Mouse (Mus musculus) adrenal gland, postnatal 10 days (tissue): ENCODE results near the gene Htr6. TPM values are rescaled to one million over a fixed set of nuclear protein-coding genes. Genes with fewer than 3 reads are reported as not detected.

Experiments
- DNase-seq: peaks from one replicate; pipeline ENCODE4 v3.0.0; 2021; ENCODE audit warnings: mixed read lengths
- total RNA-seq, 2 experiments: library from RNA; stranded (reverse); gene quantifications; 2 replicates each; pipeline ENCODE4 v1.2.3; 2021

Htr6 gene
- total RNA-seq, 2 experiments from 2014 or later, result 0.45 TPM; not detected in 1

- DNase-seq, result no peak
These were observed 13.8 kb upstream of the Htr6 start for GRCm38 (mm10) chr4:139088982-139089671.

DNA sequence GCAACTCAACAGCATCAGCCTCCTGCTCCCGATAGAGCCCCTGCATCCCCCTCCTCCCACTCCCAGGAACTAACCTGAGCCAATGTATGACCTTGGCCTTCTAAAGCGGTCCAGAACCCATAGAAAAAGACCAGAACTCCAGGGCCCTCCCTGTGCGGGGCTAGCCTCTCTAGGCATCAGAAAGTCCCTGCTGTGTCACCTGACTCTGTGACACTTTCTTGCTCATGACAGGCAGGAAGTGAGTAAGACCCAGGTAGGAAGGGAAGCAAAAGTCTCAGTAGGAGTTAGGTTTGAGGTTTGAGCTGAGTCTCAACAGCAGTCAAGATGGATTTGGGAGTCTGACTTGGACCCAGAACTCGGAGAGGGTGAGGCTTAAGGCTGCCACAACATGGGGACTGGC is 11.6 kb upstream of the Htr6 start:
- no peak for DNase-seq

- peak; percentile 89 for DNase-seq
These were observed 10.7 kb upstream of the Htr6 start for GRCm38 (mm10) chr4:139086037-139086436.

DNA sequence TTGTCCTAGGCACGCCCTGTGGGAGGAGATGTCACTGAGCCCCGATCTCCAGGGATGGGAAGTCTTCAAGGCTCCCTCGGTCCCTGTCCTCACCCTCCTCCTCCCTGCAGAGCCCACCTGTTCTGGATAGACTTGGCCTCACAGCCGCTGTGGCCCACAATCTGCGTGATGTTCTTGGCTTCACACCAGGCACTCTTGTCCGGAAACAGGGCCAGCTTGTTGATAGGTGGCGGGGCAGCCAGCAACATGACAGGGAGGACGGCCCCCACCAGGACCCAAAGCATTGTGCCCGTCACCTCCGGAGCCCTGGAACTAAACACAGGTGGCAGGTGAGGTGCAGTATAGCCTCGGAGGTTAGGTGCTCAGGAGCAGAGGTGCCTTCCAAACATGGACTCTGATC is 10.0 kb upstream of the Htr6 start:
- no peak for DNase-seq

DNA sequence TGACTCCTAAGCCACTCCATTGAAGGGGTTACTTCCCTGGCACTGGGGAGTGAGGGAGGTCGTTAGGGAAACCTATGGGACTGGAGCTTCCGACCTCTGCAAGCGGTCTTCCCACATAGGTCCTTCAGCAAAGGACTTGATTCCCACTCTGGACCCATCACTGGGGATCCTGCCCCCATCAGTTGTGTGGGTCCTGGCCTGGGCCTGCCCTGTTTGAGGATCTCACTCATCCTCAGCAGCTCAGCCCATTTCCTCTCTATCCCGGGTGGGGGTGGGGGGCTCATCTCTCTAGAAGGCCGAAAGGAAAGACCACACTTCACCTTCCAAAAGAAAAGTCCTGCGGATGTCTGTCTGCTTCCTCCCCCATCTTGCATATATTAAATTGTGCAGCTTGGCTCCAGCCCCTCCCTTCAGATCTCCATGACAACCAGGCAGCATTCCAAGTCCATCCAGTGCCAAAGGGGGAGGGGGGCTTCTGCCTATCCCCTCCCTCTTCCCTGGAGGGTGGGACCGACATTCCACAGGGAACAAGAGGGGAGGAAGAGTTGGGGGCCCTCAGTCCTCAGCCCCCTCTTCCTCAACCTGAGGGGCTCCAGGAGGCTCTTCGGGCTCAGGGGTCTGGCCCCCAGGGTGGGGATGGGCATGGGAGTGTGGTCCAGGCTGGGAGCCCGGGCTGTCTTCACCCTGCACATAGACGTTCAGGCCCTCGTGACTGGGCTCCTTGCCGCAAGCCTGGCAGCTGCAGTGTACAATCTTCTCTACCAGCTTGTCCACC is 7.6 kb upstream of the Htr6 start:
- no peak for DNase-seq

- no peak for DNase-seq
These were observed 6.0 kb upstream of the Htr6 start for GRCm38 (mm10) chr4:139081270-139081931.

DNA sequence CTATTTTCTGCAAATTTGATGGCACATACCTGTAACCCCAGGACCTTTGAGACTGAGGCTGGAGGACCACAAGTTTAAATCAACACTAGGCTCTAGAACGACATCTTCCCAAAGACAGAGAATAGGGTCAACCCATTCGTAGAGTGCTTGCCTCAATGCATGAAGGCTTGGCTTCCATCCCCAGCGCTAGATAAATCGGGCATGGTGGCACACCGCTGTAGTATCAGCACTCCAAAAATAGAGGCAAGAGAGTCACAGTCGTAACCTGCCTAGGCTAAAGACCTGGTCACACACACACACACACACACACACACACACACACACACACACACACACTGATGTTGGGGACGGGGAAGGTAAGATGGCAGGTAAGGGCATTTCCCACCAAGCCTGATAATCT is 4.9 kb upstream of the Htr6 start:
- DNase-seq, result no peak

GRCm38 (mm10) chr4:139079439-139079838 is 4.1 kb upstream of the Htr6 start:
- DNase-seq, result no peak

- DNase-seq, result no peak
These were observed 3.4 kb upstream of the Htr6 start for GRCm38 (mm10) chr4:139078726-139079125.

DNA sequence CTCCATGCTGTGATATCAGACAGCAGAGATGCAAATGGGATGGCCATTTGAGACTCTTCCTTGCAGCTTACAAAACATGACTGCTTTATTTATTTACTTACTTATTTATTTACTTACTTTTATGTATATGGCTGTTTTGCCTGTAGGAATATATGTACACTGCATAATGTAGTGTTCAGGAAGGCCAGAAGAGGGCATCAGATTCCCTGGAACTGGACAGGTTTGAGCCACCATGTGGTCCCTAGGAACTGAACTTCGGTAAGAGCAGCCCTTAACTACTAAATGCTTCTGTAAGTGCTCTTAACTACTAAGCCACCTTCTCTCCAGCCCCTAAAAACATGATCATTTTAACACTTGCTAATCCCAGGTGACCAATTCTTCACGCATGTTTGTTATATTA is 2.9 kb upstream of the Htr6 start:
- DNase-seq, result no peak

DNA sequence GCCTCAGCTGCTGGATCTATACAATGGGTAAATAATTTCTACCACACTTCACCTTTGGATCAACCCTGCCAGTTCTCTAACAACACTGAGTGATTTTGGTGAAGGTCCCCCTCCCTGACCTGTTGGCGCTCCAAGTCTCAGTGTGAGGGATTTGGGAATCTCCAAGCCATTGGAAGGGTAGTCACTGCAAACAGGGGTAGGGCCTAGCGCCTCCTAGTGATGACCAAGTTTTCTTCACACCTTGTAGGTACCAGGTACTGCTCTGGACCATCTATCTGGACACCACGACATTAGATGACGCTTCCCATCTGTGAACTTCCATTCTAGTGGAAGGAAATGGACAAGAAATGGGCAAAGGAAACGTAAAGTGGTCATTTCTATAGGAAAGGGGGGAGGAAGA is 545 bp upstream of the Htr6 start:
- DNase-seq, result no peak

DNA sequence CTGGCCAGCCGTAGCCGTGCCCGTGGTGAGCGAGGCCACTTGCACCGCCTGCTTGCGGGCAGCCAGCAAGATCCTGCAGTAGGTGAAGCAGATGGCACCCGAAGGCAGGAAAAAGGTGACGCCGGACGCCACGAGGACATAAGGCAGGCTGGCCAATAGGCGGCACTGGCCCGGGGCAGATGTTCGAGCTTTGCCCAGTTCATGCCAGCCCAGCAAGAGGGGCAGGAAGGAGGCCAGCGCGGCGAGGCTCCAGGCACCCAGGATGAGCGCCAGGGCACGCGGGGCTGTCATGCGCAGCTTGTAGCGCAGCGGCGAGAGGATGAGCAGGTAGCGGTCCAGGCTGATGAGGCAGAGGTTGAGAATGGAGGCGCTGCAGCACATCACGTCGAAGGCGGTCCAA is 1.3 kb downstream of the Htr6 start:
- DNase-seq, result no peak

- DNase-seq, result no peak
These were observed 7.1 kb downstream of the Htr6 start for GRCm38 (mm10) chr4:139068287-139068686.

- DNase-seq, result no peak
These were observed 10.5 kb downstream of the Htr6 start for GRCm38 (mm10) chr4:139064831-139065230.

- DNase-seq, result peak; percentile 83
These were observed 15.8 kb downstream of the Htr6 start for GRCm38 (mm10) chr4:139059569-139059968.

DNA sequence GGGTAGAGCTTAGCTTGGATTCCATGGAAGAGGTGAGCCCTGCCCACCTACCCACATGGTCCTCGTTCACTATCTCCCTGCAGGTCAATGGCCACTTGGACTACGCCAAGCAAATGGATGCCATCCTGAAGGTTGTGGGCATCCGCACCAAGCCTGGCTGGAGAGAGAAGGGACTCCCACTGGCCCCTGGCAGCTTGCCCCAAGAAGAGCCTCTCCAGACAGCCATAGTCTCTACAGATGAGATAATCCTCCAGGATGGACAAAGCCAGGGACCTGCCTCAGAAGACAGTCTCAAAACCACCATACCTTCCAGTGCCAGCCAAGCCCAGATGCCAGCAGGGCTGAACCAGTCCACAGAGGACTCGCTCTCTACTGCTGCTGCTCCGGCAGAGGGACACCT is 17.3 kb downstream of the Htr6 start:
- DNase-seq, result no peak

- no peak for DNase-seq
These were observed 18.1 kb downstream of the Htr6 start for GRCm38 (mm10) chr4:139057291-139057690.

- no peak for DNase-seq
These were observed 19.6 kb downstream of the Htr6 start for GRCm38 (mm10) chr4:139055744-139056143.

DNA sequence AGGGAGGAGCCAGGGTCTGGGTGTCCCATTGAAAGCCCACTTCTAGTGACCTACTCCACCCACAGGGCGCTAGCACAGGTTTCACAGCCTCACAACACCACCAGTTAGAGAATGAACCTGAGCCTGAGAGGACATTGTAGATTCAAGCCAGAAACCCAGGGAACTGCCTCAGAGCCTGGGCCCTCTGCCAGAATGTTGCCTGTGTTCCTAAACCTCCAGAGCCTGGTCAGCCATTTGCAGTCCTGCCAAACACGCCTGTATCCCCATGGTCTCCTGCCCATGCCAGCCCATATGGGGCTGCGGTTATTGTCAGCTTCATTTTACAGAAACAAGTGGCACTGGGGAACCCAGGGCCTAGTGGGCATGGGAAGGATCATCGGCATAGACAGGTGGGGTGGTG is 20.0 kb downstream of the Htr6 start:
- DNase-seq, result peak; percentile 79

GRCm38 (mm10) chr4:139054300-139054923 is 21.0 kb downstream of the Htr6 start:
- DNase-seq, result no peak

- peak; percentile 30 for DNase-seq
These were observed 22.0 kb downstream of the Htr6 start for GRCm38 (mm10) chr4:139053391-139053790.

- no peak for DNase-seq
These were observed 22.6 kb downstream of the Htr6 start for GRCm38 (mm10) chr4:139052796-139053195.

DNA sequence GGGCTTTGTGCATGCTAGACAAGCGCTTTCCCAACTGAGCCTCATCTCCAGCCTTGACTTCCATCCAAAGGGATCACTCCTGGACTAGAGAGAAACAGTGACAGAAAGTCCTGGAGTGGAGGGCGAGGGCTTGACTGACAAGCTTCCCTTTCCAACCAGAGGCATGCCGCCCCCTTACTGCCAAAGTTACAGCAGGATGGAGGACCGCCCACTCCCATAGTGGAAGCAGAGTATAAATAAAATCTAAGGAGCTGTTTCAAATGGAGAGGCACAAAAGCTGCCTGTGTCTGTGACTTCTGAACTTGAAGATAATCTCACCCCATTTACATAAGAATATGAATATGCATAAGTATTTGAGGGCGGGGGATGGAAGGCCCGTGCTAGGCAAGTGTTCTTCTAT is 26.9 kb downstream of the Htr6 start:
- no peak for DNase-seq
